Mouse (Mus musculus) heart, adult 18-20 months (tissue): Measurements from ENCODE around the gene Dab1. TPM values are rescaled to one million over a fixed set of nuclear protein-coding genes. Genes with fewer than 3 reads are reported as not detected.
A peak's percentile ranks its signal among the peaks of the same experiment; 100 is the strongest.

Source experiments
- DNase-seq, 2 experiments: peaks; one replicate each; pipeline ENCODE4 v3.0.0; 2021 to 2022; ENCODE audit warnings: mixed read lengths in 1 of 2
- total RNA-seq, 2 experiments: library from RNA; stranded (reverse); gene quantifications; 2 replicates each; pipeline ENCODE4 v1.2.3; 2021

The Dab1 gene
- total RNA-seq, 2 experiments from 2014 or later = 0.05 TPM; not detected in 1

- peak; percentile 4 to 11 for DNase-seq
Measured at GRCm38 (mm10) chr4:104746500-104746899, 1127.3 kb downstream of the Dab1 start.

- DNase-seq = no peak
Measured at GRCm38 (mm10) chr4:104754090-104754489, 1134.9 kb downstream of the Dab1 start.

GRCm38 (mm10) chr4:104760878-104761624 is 1141.9 kb downstream of the Dab1 start:
- DNase-seq = no peak

- no peak for DNase-seq
Measured at GRCm38 (mm10) chr4:104766065-104766464, 1146.9 kb downstream of the Dab1 start, which contains the start of gene C8b. TSS of gene C8b (plus strand) at chr4:104766317.

- no peak for DNase-seq
Measured at GRCm38 (mm10) chr4:104768190-104768589, 1149.0 kb downstream of the Dab1 start.

- no peak for DNase-seq
Measured at GRCm38 (mm10) chr4:104769602-104770001, 1150.4 kb downstream of the Dab1 start.

- no peak for DNase-seq
Measured at GRCm38 (mm10) chr4:104770331-104770730, 1151.2 kb downstream of the Dab1 start.

- DNase-seq = no peak
Measured at GRCm38 (mm10) chr4:104775601-104776000, 1156.4 kb downstream of the Dab1 start.

- no peak for DNase-seq
Measured at GRCm38 (mm10) chr4:104779460-104779859, 1160.3 kb downstream of the Dab1 start.

GRCm38 (mm10) chr4:104781441-104781840 is 1162.3 kb downstream of the Dab1 start:
- DNase-seq = no peak

GRCm38 (mm10) chr4:104782346-104782745 is 1163.2 kb downstream of the Dab1 start:
- no peak for DNase-seq

GRCm38 (mm10) chr4:104792111-104792510 is 1173.0 kb downstream of the Dab1 start:
- no peak for DNase-seq
